9 mouse cellular contexts compared by ENCODE assay signal in the genomic region with DNA sequence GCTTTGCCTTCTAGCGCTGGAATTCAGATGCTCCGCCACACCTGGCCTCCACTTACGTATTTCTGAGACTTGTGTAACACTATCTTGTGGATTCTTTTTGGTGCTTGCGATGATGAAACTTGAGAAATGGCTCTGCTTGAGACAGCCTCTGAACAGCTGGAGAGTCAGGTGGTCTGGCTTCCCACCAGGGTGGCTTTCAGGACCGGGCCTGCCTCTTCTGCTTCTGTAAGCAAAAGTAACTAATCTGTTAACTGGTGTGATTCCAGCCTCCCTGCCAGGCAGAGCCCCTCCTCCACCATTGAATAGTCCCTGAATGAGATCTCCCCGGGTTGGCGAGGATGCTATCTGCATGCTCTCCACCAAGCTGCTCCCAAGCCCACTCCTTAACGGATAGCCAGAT.
A peak's percentile ranks its signal among the peaks of the same experiment; 100 is the strongest.
DNase-seq lines count a peak whose midpoint lies in the region; ATAC-seq and TF ChIP-seq lines count a peak whose summit lies in the region.
"Had no signal": no experiment of that assay in that cellular context is flagged by ENCODE, and none has a peak within 500 bp of the region (broad histone marks: within the 10 kb centered on the region; RNA-seq: fewer than 3 reads in every experiment).

No protein-coding gene starts in this region.

- H3K36me3 ChIP-seq in kidney, postnatal 0 days (ENCODE audit: insufficient read depth, low read length): 0 out of 2 replicates have a peak, but pooled peaks cover 10% of the 10 kb centered on the region
- peaks cover 18% of the 10 kb centered on the region for H3K36me3 ChIP-seq in limb, embryonic 13.5 days
- H3K36me3 ChIP-seq in neural tube, embryonic 13.5 days: no peaks in the 10 kb centered on the region

- no peak overlapping the region for H3K9ac ChIP-seq in kidney, postnatal 0 days (ENCODE audit: low read depth, low read length)
- no peak overlapping the region for H3K9ac ChIP-seq in limb, embryonic 13.5 days
- 0 out of 2 replicates have a peak overlapping the region, but pooled peaks have one; percentile 49 for H3K9ac ChIP-seq in neural tube, embryonic 13.5 days

- H3K4me3 ChIP-seq in kidney, postnatal 0 days (replicated peaks; ENCODE audit: low read depth, low read length): no peak overlapping the region
- H3K4me3 ChIP-seq in embryonic fibroblast, embryonic 13.5 days (ENCODE audit: insufficient read depth, low read length): no peak overlapping the region
- H3K4me3 ChIP-seq in limb, embryonic 13.5 days: no peak overlapping the region
- H3K4me3 ChIP-seq in neural tube, embryonic 13.5 days: no peak overlapping the region
- H3K4me3 ChIP-seq: erythroblast, embryonic 14.5 days had no signal

- TF ChIP-seq POLR2A in embryonic fibroblast, embryonic 13.5 days (IDR thresholded peaks at IDR 0.05; ENCODE audit: low read depth, low read length): no peak

- no peak overlapping the region for H3K4me2 ChIP-seq in kidney, postnatal 0 days (ENCODE audit: low read length)
- H3K4me2 ChIP-seq in limb, embryonic 13.5 days (replicated peaks): no peak overlapping the region
- peak overlapping the region; percentile 41 for H3K4me2 ChIP-seq in neural tube, embryonic 13.5 days

- 48% methylated on average over 8 of the region's 8 CpGs for WGBS in kidney, postnatal 0 days
- WGBS in limb, embryonic 13.5 days: 24% methylated on average over 8 of the region's 8 CpGs
- 9% methylated on average over 8 of the region's 8 CpGs for WGBS in neural tube, embryonic 13.5 days

- H3K27me3 ChIP-seq in kidney, postnatal 0 days (ENCODE audit: insufficient read depth, low read length): no peaks in the 10 kb centered on the region
- no peaks in the 10 kb centered on the region for H3K27me3 ChIP-seq in limb, embryonic 13.5 days
- H3K27me3 ChIP-seq in neural tube, embryonic 13.5 days: no peaks in the 10 kb centered on the region

- TF ChIP-seq CTCF in kidney, postnatal 0 days (IDR thresholded peaks at IDR 0.05; ENCODE audit: low read depth): no peak
- no peak for TF ChIP-seq CTCF in embryonic fibroblast, embryonic 13.5 days (IDR thresholded peaks at IDR 0.05; ENCODE audit: borderline replicate concordance, insufficient read depth, low read length)

- no peaks in the 10 kb centered on the region for H3K9me3 ChIP-seq in kidney, postnatal 0 days (replicated peaks; ENCODE audit: low read length)
- H3K9me3 ChIP-seq in limb, embryonic 13.5 days: no peaks in the 10 kb centered on the region
- no peaks in the 10 kb centered on the region for H3K9me3 ChIP-seq in neural tube, embryonic 13.5 days

- peak; percentile 57 for DNase-seq in kidney, postnatal 0 days (ENCODE audit: low spot score)
- DNase-seq in kidney, postnatal 36 days: no peak
- DNase-seq in testis, postnatal 10 days (ENCODE audit: low spot score): no peak
- DNase-seq in adrenal gland, adult 18-20 months (ENCODE audit: low spot score in 2 of 2): no peak
- DNase-seq in frontal cortex, adult 2 months (ENCODE audit: extremely low spot score in 1 of 2, low spot score in 1 of 2): no peak

- H3K4me1 ChIP-seq in kidney, postnatal 0 days (replicated peaks; ENCODE audit: insufficient read depth, low read length): peaks cover 22% of the 10 kb centered on the region; the same call in 1 of the 2 replicates
- peaks cover 15% of the 10 kb centered on the region for H3K4me1 ChIP-seq in embryonic fibroblast, embryonic 13.5 days (ENCODE audit: control insufficient read depth, insufficient read depth, low read length)
- H3K4me1 ChIP-seq in limb, embryonic 13.5 days: peaks cover 40% of the 10 kb centered on the region
- peaks cover 91% of the 10 kb centered on the region for H3K4me1 ChIP-seq in neural tube, embryonic 13.5 days (replicated peaks)

- ATAC-seq in kidney, postnatal 0 days (replicated peaks; ENCODE audit: low FRiP score, low read depth): 0 out of 2 replicates have a peak, but pooled peaks have one; percentile 12
- peak; percentile 72 for ATAC-seq in limb, embryonic 13.5 days (ENCODE audit: low FRiP score, low read depth)
- ATAC-seq in neural tube, embryonic 13.5 days (ENCODE audit: low read depth): peak; percentile 71

- H3K27ac ChIP-seq in kidney, postnatal 0 days: no peak overlapping the region
- peak overlapping the region; percentile 43 for H3K27ac ChIP-seq in embryonic fibroblast, embryonic 13.5 days (ENCODE audit: insufficient read depth, low read length)
- H3K27ac ChIP-seq in limb, embryonic 13.5 days: no peak overlapping the region
- H3K27ac ChIP-seq in neural tube, embryonic 13.5 days (replicated peaks): peak overlapping the region; percentile 89

Comparison
In these comparisons a context has a peak if more than half of its experiments do, and no peak if none do; other contexts are left out.
1. ATAC-seq: peak in every context shown above with its lines; median percentile 72 in limb, embryonic 13.5 days; 71 in neural tube, embryonic 13.5 days; 12 in kidney, postnatal 0 days.
2. H3K27ac ChIP-seq: peak in embryonic fibroblast, embryonic 13.5 days (single experiment) and neural tube, embryonic 13.5 days (single experiment); none in kidney, postnatal 0 days (single experiment) and limb, embryonic 13.5 days (single experiment).